Mouse (Mus musculus) kidney, adult 2 months (tissue): ENCODE measurements around the gene Bcl2l13. TPM values are rescaled to one million over a fixed set of nuclear protein-coding genes. Genes with fewer than 3 reads are reported as not detected.

ENCODE experiments used
- DNase-seq: peaks from one replicate; pipeline ENCODE4 v3.0.0; 2021
- H3K27ac ChIP-seq: fragments of 200-500 bp; 2 replicates; pipeline ENCODE4 v1.5.1; 2012; ENCODE audit warnings: low read depth, low read length, control low read depth, inconsistent platforms; ENCODE audit not compliant: insufficient read depth
- H3K27me3 ChIP-seq: fragments of 200-500 bp; replicated peaks from 2 replicates; pipeline ENCODE4 v1.6.1; 2012; ENCODE audit warnings: mild to moderate bottlenecking, moderate library complexity, low read length, inconsistent platforms; ENCODE audit not compliant: control insufficient read depth, insufficient read depth
- H3K36me3 ChIP-seq: fragments of 200-500 bp; 2 replicates; pipeline ENCODE4 v1.6.1; 2012; ENCODE audit warnings: mild to moderate bottlenecking, moderate library complexity, low read length, inconsistent platforms; ENCODE audit not compliant: control insufficient read depth, insufficient read depth
- H3K4me1 ChIP-seq: fragments of 200-500 bp; 2 replicates; pipeline ENCODE4 v1.6.1; 2011; ENCODE audit warnings: low read length; ENCODE audit not compliant: control insufficient read depth, insufficient read depth
- H3K4me3 ChIP-seq: fragments of 200-500 bp; 2 replicates; pipeline ENCODE4 v1.5.1; 2011; ENCODE audit warnings: mild to moderate bottlenecking, low read depth, low read length, control low read depth; ENCODE audit not compliant: insufficient read depth
- CTCF ChIP-seq: fragments of 200-500 bp; conservative IDR thresholded peaks from 2 replicates; pipeline ENCODE4 v1.5.1; 2011; ENCODE audit warnings: low read depth, mild to moderate bottlenecking, control low read depth, low read length, moderate library complexity, mixed read lengths; ENCODE audit not compliant: insufficient read depth, insufficient read length
- POLR2A ChIP-seq: fragments of 200-500 bp; IDR thresholded peaks from one replicate; pipeline ENCODE4 v1.6.1; 2011; ENCODE audit warnings: low read depth, low read length, control low read depth
- WGBS: fragments of 180-500 bp; shearing (Covaris S2); methylation state at CpG from one replicate; pipeline ENCODE4 v1.1.7; 2018; 5-methylcytosine and 5-hydroxymethylcytosine counted together
- polyA plus RNA-seq: library from polyadenylated mRNA; depleted of rRNA; stranded (reverse); fragments of >200 nt; gene quantifications from 2 replicates; pipeline ENCODE4 v1.2.3, GENCODE M21; 2012

Gene Bcl2l13
- polyA plus RNA-seq, 1 experiment: 27.5 TPM

DNA sequence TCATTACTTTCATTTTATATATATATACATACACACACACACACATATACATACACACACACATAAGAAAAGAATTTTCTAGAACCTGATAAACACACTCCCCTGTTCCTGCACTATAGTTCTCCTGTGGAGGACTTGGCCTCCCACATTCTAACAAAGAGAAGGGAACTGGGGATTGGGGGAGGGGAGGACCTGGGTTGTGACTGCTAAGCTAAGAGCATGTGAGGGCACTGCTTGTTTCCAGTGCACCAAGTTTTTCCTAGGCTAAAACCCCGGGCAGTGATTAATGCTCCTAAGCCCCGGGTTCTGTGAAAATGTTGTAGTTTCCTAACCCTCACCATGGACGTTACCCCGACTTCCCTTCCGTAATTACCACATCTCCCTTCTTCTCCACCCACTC, 15.9 kb upstream of the Bcl2l13 start:
- DNase-seq: peak; percentile 48
- H3K27ac ChIP-seq: peak overlapping the region; percentile 80; the same call in 1 of the 2 replicates
- TF ChIP-seq CTCF: no peak
- TF ChIP-seq POLR2A: no peak
- no peaks in the 10 kb centered on the region for H3K4me1 ChIP-seq
- no peak overlapping the region for H3K4me3 ChIP-seq
- no peaks in the 10 kb centered on the region for H3K27me3 ChIP-seq
- 54% methylated on average over 5 of the region's 5 CpGs for WGBS
- peaks cover 7% of the 10 kb centered on the region for H3K36me3 ChIP-seq

DNA sequence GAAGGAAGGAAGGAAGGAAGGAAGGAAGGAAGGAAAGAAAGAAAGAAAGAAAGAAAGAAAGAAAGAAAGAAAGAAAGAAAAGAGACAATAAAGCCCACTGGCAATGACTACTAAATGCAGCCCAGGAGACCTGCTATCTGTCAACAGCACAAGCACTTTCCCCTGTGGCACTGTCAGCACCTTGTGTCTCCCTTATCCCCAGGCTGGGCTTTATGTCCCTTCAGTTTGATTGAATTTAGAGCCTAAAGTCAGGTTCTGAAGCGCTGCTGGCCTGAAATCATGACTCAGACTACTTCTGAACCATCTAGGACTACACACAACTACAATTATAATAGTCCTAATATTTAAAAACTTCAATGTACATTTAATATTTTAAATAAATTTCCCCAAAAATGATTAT, 15.1 kb upstream of the Bcl2l13 start:
- WGBS: 89% methylated on average over 1 of the region's 1 CpGs
- no peaks in the 10 kb centered on the region for H3K4me1 ChIP-seq
- no peak for DNase-seq
- no peak for TF ChIP-seq POLR2A
- TF ChIP-seq CTCF: no peak
- peak overlapping the region; percentile 18; the same call in 1 of the 2 replicates for H3K4me3 ChIP-seq
- no peak overlapping the region for H3K27ac ChIP-seq
- H3K27me3 ChIP-seq: no peaks in the 10 kb centered on the region
- peaks cover 7% of the 10 kb centered on the region for H3K36me3 ChIP-seq

DNA sequence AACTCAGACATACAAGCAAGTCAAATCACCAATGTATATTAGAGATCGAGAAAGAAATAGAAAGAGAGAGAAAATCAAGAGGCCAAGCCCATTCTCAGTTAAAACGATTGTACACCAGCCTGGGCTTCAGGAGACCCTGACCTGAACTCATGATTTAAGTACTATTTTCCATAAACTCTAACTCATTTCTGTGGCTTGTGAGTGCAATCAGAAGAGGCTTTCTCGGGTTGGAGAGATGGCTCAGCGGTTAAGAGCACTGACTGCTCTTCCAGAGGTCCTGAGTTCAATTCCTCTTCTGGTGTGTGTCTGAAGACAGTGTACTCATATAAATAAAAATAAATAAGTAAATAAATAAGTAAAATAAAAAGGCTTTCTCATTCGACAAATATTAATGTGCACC, 14.3 kb upstream of the Bcl2l13 start:
- no peak overlapping the region for H3K27ac ChIP-seq
- peak overlapping the region; percentile 72 for H3K4me3 ChIP-seq
- H3K36me3 ChIP-seq: peaks cover 7% of the 10 kb centered on the region
- H3K27me3 ChIP-seq: no peaks in the 10 kb centered on the region
- 22% methylated on average over 5 of the region's 5 CpGs for WGBS
- DNase-seq: no peak
- no peak for TF ChIP-seq POLR2A
- no peak for TF ChIP-seq CTCF
- H3K4me1 ChIP-seq: no peaks in the 10 kb centered on the region

DNA sequence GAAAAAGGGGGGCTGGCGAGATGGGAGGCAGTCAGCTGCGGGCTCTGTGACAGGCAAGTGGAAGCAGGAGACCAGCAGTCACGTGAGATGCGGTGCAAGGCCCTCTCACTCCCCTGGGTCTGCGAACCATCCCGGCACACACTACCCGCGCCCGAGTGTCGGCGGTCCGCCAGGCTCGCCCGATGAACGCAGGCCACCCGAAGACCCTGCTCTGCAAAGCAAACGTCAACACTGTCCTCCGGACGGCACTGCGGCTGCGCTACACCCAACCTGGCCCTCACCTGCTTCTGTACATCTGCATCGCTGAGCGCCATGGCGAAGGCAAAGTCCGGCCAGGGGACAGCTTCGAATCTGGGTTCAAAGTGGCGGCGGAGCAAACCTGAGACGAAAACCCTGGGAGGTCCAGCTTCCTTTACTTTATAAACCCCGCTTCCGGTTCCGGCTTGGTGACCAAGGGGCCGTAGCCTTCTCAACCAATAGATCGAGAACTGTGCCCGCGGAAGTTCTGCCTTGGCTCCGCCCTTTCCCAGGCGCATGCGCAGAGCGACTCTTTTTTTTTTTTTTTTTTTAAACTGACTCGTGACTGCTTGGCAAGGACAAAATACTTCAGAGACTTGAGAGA, 13.6 kb upstream of the Bcl2l13 start, which contains the start of gene Atp6v1e1:
Gene Atp6v1e1, minus strand, starts transcription at position 487 of the 622 bp plus-strand sequence.
- no peaks in the 10 kb centered on the region for H3K4me1 ChIP-seq
- H3K27me3 ChIP-seq: no peaks in the 10 kb centered on the region
- peak within 1 kb of the TSS; percentile 95 for H3K27ac ChIP-seq
- TF ChIP-seq CTCF: no peak
- peak; percentile 83 for TF ChIP-seq POLR2A
- under 1% methylated on average over 41 of the region's 41 CpGs for WGBS
- peak within 1 kb of the TSS; percentile 72 for H3K4me3 ChIP-seq
- H3K36me3 ChIP-seq: peaks cover 4% of the 10 kb centered on the region
- peak; percentile 98 for DNase-seq

DNA sequence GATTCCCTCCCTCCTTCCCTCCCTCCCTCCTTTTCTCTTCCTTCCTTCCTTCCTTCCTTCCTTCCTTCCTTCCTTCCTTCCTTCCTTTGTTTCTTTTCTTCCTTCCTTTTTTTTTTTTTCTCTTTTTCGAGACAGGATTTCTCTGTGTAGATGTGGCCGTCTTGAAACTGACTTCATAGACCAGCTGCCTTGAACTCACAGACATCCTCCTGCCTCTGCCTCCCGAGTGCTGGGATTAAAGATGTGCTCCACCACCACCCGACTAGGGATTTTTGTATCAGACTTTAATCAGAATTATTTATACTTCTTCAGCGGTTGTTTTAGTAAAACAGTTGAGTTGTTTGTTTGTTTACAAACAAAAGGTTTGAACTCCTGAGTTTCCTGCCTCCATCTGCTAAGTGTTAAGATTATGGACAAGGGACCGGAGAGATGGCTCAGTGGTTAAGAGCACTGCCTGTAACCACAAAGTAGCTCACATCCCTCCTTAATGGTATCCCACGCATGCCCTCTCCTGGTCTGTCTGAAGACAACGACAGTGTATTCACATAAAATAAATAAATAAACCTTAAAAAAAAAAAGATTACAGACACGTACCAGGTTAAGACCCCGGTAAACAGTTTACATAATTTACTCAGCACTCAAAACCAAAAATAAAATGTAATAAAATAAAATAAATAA, 12.9 kb upstream of the Bcl2l13 start:
- no peak overlapping the region for H3K4me3 ChIP-seq
- 52% methylated on average over 10 of the region's 10 CpGs for WGBS
- peaks cover under 1% of the 10 kb centered on the region; the same call in 1 of the 2 replicates for H3K36me3 ChIP-seq
- peak; percentile 52 for DNase-seq
- TF ChIP-seq POLR2A (no peak), CTCF (peak; percentile 19; the same call in 1 of the 2 replicates)
- H3K27ac ChIP-seq: peak overlapping the region; percentile 84
- H3K27me3 ChIP-seq: no peaks in the 10 kb centered on the region
- no peaks in the 10 kb centered on the region for H3K4me1 ChIP-seq

DNA sequence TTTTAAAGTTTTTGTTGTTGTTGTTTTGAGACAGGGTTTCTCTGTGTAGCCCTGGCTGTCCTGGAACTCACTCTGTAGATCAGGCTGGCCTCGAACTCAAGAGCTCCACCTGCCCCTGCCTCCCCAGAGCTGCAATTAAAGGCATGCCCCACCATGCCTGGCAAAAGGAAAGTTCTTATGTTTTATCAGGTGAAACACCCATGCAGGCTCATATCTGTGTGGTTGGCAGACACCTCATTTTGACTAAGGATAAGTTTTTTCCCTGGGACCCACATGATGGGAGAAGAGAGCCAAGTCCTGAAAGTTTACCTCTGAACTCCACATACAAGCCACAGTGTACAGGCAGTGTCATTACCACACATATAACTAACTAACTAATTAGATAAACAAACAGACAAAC, 6.0 kb upstream of the Bcl2l13 start:
- no peak for DNase-seq
- Histone ChIP-seq H3K4me3 (no peak overlapping the region), H3K27me3 (no peaks in the 10 kb centered on the region), H3K27ac (no peak overlapping the region), H3K36me3 (no peaks in the 10 kb centered on the region), H3K4me1 (no peaks in the 10 kb centered on the region)
- TF ChIP-seq CTCF: no peak
- TF ChIP-seq POLR2A: no peak
- 69% methylated on average over 1 of the region's 1 CpGs for WGBS

GRCm38 (mm10) chr6:120830866-120831608, 5.0 kb upstream of the Bcl2l13 start:
- no peak overlapping the region for H3K4me3 ChIP-seq
- no peaks in the 10 kb centered on the region for H3K27me3 ChIP-seq
- no peaks in the 10 kb centered on the region for H3K4me1 ChIP-seq
- TF ChIP-seq CTCF (no peak), POLR2A (no peak)
- H3K27ac ChIP-seq: no peak overlapping the region
- no peaks in the 10 kb centered on the region for H3K36me3 ChIP-seq
- DNase-seq: no peak
- 74% methylated on average over 4 of the region's 4 CpGs for WGBS
